Mouse (Mus musculus) large intestine, adult 2 months (tissue): ENCODE data around the gene Chil1. TPM values are rescaled to one million over a fixed set of nuclear protein-coding genes. Genes with fewer than 3 reads are reported as not detected.

ENCODE experiments used
- DNase-seq: peaks from one replicate; pipeline ENCODE4 v3.0.0-alpha.2; 2012; ENCODE audit warnings: low read depth, low spot score
- WGBS: fragments of 180-500 bp; shearing (Covaris S2); methylation state at CpG from one replicate; pipeline ENCODE4 v1.1.7; 2018; 5-methylcytosine and 5-hydroxymethylcytosine counted together
- polyA plus RNA-seq: library from polyadenylated mRNA; depleted of rRNA; stranded (reverse); fragments of >200 nt; gene quantifications from 2 replicates; pipeline ENCODE4 v1.2.3, GENCODE M21; 2012

Gene Chil1
- polyA plus RNA-seq, 1 experiment: 2.6 TPM

- DNase-seq: no peak
- WGBS: 85% methylated on average over 12 of the region's 12 CpGs
Observed at GRCm38 (mm10) chr1:134224649-134225227, 42.8 kb downstream of the Chil1 start.

GRCm38 (mm10) chr1:134225375-134225774, 43.4 kb downstream of the Chil1 start:
- 93% methylated on average over 5 of the region's 5 CpGs for WGBS
- no peak for DNase-seq

- no peak for DNase-seq
- WGBS: 70% methylated on average over 8 of the region's 8 CpGs
Observed at GRCm38 (mm10) chr1:134226739-134227138, 44.8 kb downstream of the Chil1 start.

- 59% methylated on average over 5 of the region's 5 CpGs for WGBS
Observed at GRCm38 (mm10) chr1:134229806-134230575, 48.0 kb downstream of the Chil1 start.

GRCm38 (mm10) chr1:134230638-134231228, 48.8 kb downstream of the Chil1 start:
- no peak for DNase-seq
- 81% methylated on average over 10 of the region's 10 CpGs for WGBS

More at GRCm38 (mm10) chr1:134229806-134230575, 48.0 kb downstream of the Chil1 start:
- no peak for DNase-seq

- 81% methylated on average over 3 of the region's 3 CpGs for WGBS
- DNase-seq: no peak
Observed at GRCm38 (mm10) chr1:134231270-134231669, 49.3 kb downstream of the Chil1 start.

GRCm38 (mm10) chr1:134231681-134232080, 49.7 kb downstream of the Chil1 start:
- WGBS: 57% methylated on average over 3 of the region's 3 CpGs
- no peak for DNase-seq

- no peak for DNase-seq
- 36% methylated on average over 8 of the region's 8 CpGs for WGBS
Observed at GRCm38 (mm10) chr1:134232326-134232725, 50.4 kb downstream of the Chil1 start.

- no peak for DNase-seq
- 24% methylated on average over 12 of the region's 12 CpGs for WGBS
Observed at GRCm38 (mm10) chr1:134232778-134233531, 51.0 kb downstream of the Chil1 start.

- no peak for DNase-seq
- 63% methylated on average over 19 of the region's 19 CpGs for WGBS
Observed at GRCm38 (mm10) chr1:134233681-134234454, 51.9 kb downstream of the Chil1 start.

GRCm38 (mm10) chr1:134234455-134235390, 52.7 kb downstream of the Chil1 start:
- 2% methylated on average over 41 of the region's 41 CpGs for WGBS
- no peak for DNase-seq

- WGBS: 3% methylated on average over 37 of the region's 37 CpGs
Observed at GRCm38 (mm10) chr1:134235391-134235921, 53.5 kb downstream of the Chil1 start, which contains the start of gene Adora1. Gene Adora1, minus strand, starts transcription at chr1:134235431.

GRCm38 (mm10) chr1:134236142-134236541, 54.2 kb downstream of the Chil1 start:
- no peak for DNase-seq
- 81% methylated on average over 3 of the region's 3 CpGs for WGBS

More at GRCm38 (mm10) chr1:134235391-134235921, 53.5 kb downstream of the Chil1 start, which contains the start of gene Adora1:
- no peak for DNase-seq

- WGBS: 35% methylated on average over 3 of the region's 3 CpGs
- no peak for DNase-seq
Observed at GRCm38 (mm10) chr1:134237438-134237837, 55.5 kb downstream of the Chil1 start.
